Mouse (Mus musculus) left cerebral cortex, adult 9 months (tissue): ENCODE measurements at regions not wholly inside any gene's neighbourhood (a gene's known extent, or its start where the extent isn't known, plus 50 kb on each side); places are given as distances from the start of the nearest gene placed in this dataset.

Experiments used
- DNase-seq, 2 experiments: peaks; one replicate each; pipeline ENCODE4 v3.0.0; 2022; ENCODE audit warnings: low spot score in 2 of 2

- no peak for DNase-seq
Measured at GRCm38 (mm10) chr5:37897501-37897900, 73.1 kb upstream of the Msx1 start.

- DNase-seq = no peak
Measured at GRCm38 (mm10) chr5:37895441-37896336, 71.3 kb upstream of the Msx1 start.

- DNase-seq = no peak
Measured at GRCm38 (mm10) chr5:37893639-37894550, 69.5 kb upstream of the Msx1 start.

- DNase-seq = no peak
Measured at GRCm38 (mm10) chr5:37890641-37891040, 66.3 kb upstream of the Msx1 start.

GRCm38 (mm10) chr5:37879668-37880380 is 55.4 kb upstream of the Msx1 start:
- DNase-seq = no peak

- DNase-seq = no peak
Measured at GRCm38 (mm10) chr5:37876240-37876639, 51.9 kb upstream of the Msx1 start.

- DNase-seq = no peak
Measured at GRCm38 (mm10) chr5:37875452-37875851, 51.1 kb upstream of the Msx1 start.

GRCm38 (mm10) chr5:37874784-37875281 is 50.5 kb upstream of the Msx1 start:
- no peak for DNase-seq
